ENCODE assay signal across 24 mouse cellular contexts in the genomic region with DNA sequence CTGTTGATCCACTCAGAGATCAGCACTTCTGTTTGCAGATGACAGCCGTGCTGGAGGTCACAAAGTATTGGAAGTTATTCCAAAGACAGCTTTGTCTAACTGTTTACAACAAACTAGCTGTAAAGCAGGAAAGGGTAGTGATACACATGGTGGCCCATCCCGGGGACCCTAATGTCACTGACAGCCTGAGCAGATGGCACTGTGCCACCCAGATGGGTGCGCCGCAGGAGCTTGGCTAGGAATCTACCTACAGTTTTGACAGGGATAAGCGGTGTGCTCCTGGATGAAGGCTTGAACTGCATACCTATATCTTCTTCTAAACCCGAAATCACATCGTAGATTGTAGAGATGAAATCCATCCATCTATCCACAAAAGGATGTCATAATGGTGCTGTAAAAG. TPM values are rescaled to one million over a fixed set of nuclear protein-coding genes. Genes with fewer than 3 reads are reported as not detected.
DNase-seq lines count a peak whose midpoint lies in the region; ATAC-seq and TF ChIP-seq lines count a peak whose summit lies in the region.
"Had no signal": no experiment of that assay in that cellular context is flagged by ENCODE, and none has a peak within 500 bp of the region (broad histone marks: within the 10 kb centered on the region; RNA-seq: fewer than 3 reads in every experiment).

No protein-coding gene starts in this region.

- H3K9me3 ChIP-seq in hindbrain, embryonic 15.5 days = no peaks in the 10 kb centered on the region
- no peaks in the 10 kb centered on the region for H3K9me3 ChIP-seq in hindbrain, embryonic 12.5 days (replicated peaks)
- H3K9me3 ChIP-seq: forebrain, embryonic 13.5 days; heart, embryonic 12.5 days; hindbrain, embryonic 13.5 days; intestine, embryonic 15.5 days; limb, embryonic 13.5 days; liver, embryonic 12.5 days; neural tube, embryonic 12.5 days had no signal

- 89% methylated on average over 7 of the region's 7 CpGs for WGBS in hindbrain, embryonic 15.5 days
- WGBS in hindbrain, embryonic 12.5 days = 96% methylated on average over 7 of the region's 7 CpGs
- WGBS in lung, adult 2 months = 68% methylated on average over 7 of the region's 7 CpGs

- ATAC-seq in hindbrain, embryonic 15.5 days (ENCODE audit: low FRiP score, low read depth) = peak; percentile 27; the same call in 1 of the 2 replicates
- no peak for ATAC-seq in hindbrain, embryonic 12.5 days (ENCODE audit: low FRiP score)
- ATAC-seq: forebrain, embryonic 13.5 days; intestine, embryonic 15.5 days; liver, embryonic 12.5 days had no signal

- no peaks in the 10 kb centered on the region for H3K36me3 ChIP-seq in hindbrain, embryonic 15.5 days
- no peaks in the 10 kb centered on the region for H3K36me3 ChIP-seq in hindbrain, embryonic 12.5 days
- H3K36me3 ChIP-seq: hindbrain, embryonic 13.5 days; intestine, embryonic 15.5 days; limb, embryonic 13.5 days; liver, embryonic 12.5 days; neural tube, embryonic 12.5 days had no signal

- no peak overlapping the region for H3K4me3 ChIP-seq in hindbrain, embryonic 15.5 days
- no peak overlapping the region for H3K4me3 ChIP-seq in hindbrain, embryonic 12.5 days
- H3K4me3 ChIP-seq in lung, adult 2 months (replicated peaks; ENCODE audit: extremely low read depth, low read depth, low read length) = no peak overlapping the region
- H3K4me3 ChIP-seq: forebrain, embryonic 13.5 days; heart, embryonic 12.5 days; hindbrain, embryonic 13.5 days; intestine, embryonic 15.5 days; limb, embryonic 13.5 days; liver, embryonic 12.5 days; neural tube, embryonic 12.5 days had no signal

- DNase-seq in lung, postnatal 10 days = peak; percentile 22
- DNase-seq in lung, adult 2 months = no peak
- peak; percentile 96 for DNase-seq in cerebellum, adult 9-10 months
- DNase-seq in heart, adult 11 months = no peak
- DNase-seq in frontal cortex, postnatal 14 days (ENCODE audit: low spot score in 2 of 2) = no peak
- no peak for DNase-seq in layer of hippocampus, postnatal 36 days
- DNase-seq: adrenal gland, postnatal 10 days; gastrocnemius, postnatal 10 days; heart, postnatal 10 days; kidney, adult 9 months; kidney, postnatal 4 days; layer of hippocampus, adult 9-11 months; lung, adult 18-20 months; midbrain, embryonic 14.5 days; right cerebral cortex, postnatal 14 days had no signal

- H3K27me3 ChIP-seq in hindbrain, embryonic 15.5 days = no peaks in the 10 kb centered on the region
- no peaks in the 10 kb centered on the region for H3K27me3 ChIP-seq in hindbrain, embryonic 12.5 days
- H3K27me3 ChIP-seq: forebrain, embryonic 13.5 days; heart, embryonic 12.5 days; hindbrain, embryonic 13.5 days; intestine, embryonic 15.5 days; limb, embryonic 13.5 days; liver, embryonic 12.5 days; neural tube, embryonic 12.5 days had no signal

- no peak overlapping the region for H3K27ac ChIP-seq in hindbrain, embryonic 15.5 days (replicated peaks)
- no peak overlapping the region for H3K27ac ChIP-seq in hindbrain, embryonic 12.5 days
- H3K27ac ChIP-seq: forebrain, embryonic 13.5 days; hindbrain, embryonic 13.5 days; intestine, embryonic 15.5 days; limb, embryonic 13.5 days; liver, embryonic 12.5 days; neural tube, embryonic 12.5 days had no signal

- H3K4me1 ChIP-seq in hindbrain, embryonic 15.5 days (replicated peaks) = peaks cover 4% of the 10 kb centered on the region; the same call in 1 of the 2 replicates
- H3K4me1 ChIP-seq in hindbrain, embryonic 12.5 days = no peaks in the 10 kb centered on the region
- H3K4me1 ChIP-seq in lung, adult 2 months (ENCODE audit: control insufficient read depth, insufficient read depth, low read length) = peaks cover 4% of the 10 kb centered on the region
- H3K4me1 ChIP-seq: forebrain, embryonic 13.5 days; hindbrain, embryonic 13.5 days; intestine, embryonic 15.5 days; liver, embryonic 12.5 days; neural tube, embryonic 12.5 days had no signal

- TF ChIP-seq POLR2A in lung, adult 2 months (IDR thresholded peaks at IDR 0.05; ENCODE audit: borderline replicate concordance, extremely low read depth, low read depth, low read length) = no peak

- H3K9ac ChIP-seq in hindbrain, embryonic 15.5 days = no peak overlapping the region
- no peak overlapping the region for H3K9ac ChIP-seq in hindbrain, embryonic 12.5 days
- H3K9ac ChIP-seq: forebrain, embryonic 13.5 days; heart, embryonic 12.5 days; hindbrain, embryonic 13.5 days; intestine, embryonic 15.5 days; limb, embryonic 13.5 days; liver, embryonic 12.5 days; neural tube, embryonic 12.5 days had no signal

- no peak for TF ChIP-seq CTCF in lung, adult 2 months (IDR thresholded peaks at IDR 0.05; ENCODE audit: insufficient read depth, low read length)

- no peak overlapping the region for H3K4me2 ChIP-seq in hindbrain, embryonic 15.5 days
- H3K4me2 ChIP-seq in hindbrain, embryonic 12.5 days (replicated peaks) = no peak overlapping the region
- H3K4me2 ChIP-seq: forebrain, embryonic 13.5 days; heart, embryonic 12.5 days; hindbrain, embryonic 13.5 days; intestine, embryonic 15.5 days; limb, embryonic 13.5 days; liver, embryonic 12.5 days; neural tube, embryonic 12.5 days had no signal

RNA-seq across cellular contexts. Expression of gene Tmem144, which starts 29.4 kb away (rescaled TPM):
- polyA plus RNA-seq in hindbrain, embryonic 15.5 days (2015; fragmentation: Nextera tagmentation; extraction: Ambion mirVana) = 1.2 and 1.5 TPM in 2 replicates
- polyA plus RNA-seq in hindbrain, embryonic 12.5 days (2016; fragmentation: Nextera tagmentation; extraction: Ambion mirVana) = 2.0 and 3.3 TPM in 2 replicates
- 0.92 and 1.9 TPM in 2 replicates for polyA plus RNA-seq in lung, adult 2 months (2012; rRNA removed)
- total RNA-seq in layer of hippocampus, postnatal 36 days (2021) = 10 to 100 TPM; 15.7 to 16.5 TPM

Comparison
In these comparisons a context has a peak if more than half of its experiments do, and no peak if none do; other contexts are left out.
1. DNase-seq: peak in lung, postnatal 10 days (single experiment) and cerebellum, adult 9-10 months (single experiment); none in lung, adult 2 months (single experiment), heart, adult 11 months (single experiment), frontal cortex, postnatal 14 days (0 of 2) and layer of hippocampus, postnatal 36 days (0 of 2).